Mouse (Mus musculus): ENCODE measurements at regions not wholly inside any gene's neighbourhood (a gene's known extent, or its start where the extent isn't known, plus 50 kb on each side); places are given as distances from the start of the nearest gene placed in this dataset.

DNA sequence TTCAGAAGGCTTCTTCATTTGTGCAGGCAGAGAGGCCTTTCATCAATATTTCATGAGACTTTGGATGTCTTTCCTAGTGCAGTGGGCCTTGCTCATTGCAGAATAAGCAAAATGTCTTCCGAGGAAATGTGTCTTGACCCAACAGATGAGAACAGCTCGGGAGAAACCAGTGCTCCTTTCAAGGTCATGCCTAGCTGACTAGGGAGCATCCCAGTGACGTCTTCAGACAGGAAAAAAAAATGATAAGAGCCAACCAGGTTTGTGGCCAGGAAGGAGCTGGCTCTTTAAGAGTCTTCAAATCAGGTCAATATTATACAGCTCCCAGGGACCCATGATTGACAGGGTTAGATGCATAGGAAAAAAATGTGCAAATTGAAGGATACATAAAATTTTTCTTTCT, 224.9 kb upstream of the Sox11 start:
- no peak for TF ChIP-seq POLR2A (IDR thresholded peaks at IDR 0.05; ENCODE audit: borderline replicate concordance, extremely low read depth, insufficient read depth, insufficient read length)
- H3K4me2 ChIP-seq (replicated peaks; ENCODE audit: low read depth, low read length, severe bottlenecking) = no peak overlapping the region
- H3K27me3 ChIP-seq (ENCODE audit: control insufficient read depth, insufficient read depth, low read length) = no peaks in the 10 kb centered on the region
- WGBS = 83% methylated on average over 3 of the region's 3 CpGs
- H3K9ac ChIP-seq (ENCODE audit: low read depth, low read length, severe bottlenecking) = no peak overlapping the region
- no peak for ATAC-seq (ENCODE audit: low FRiP score, low read depth)
- no peak overlapping the region for H3K4me3 ChIP-seq (replicated peaks; ENCODE audit: low read length)
- no peaks in the 10 kb centered on the region for H3K9me3 ChIP-seq (ENCODE audit: control insufficient read depth, low read length)
- no peak overlapping the region for H3K27ac ChIP-seq (replicated peaks; ENCODE audit: low read depth, low read length)
- DNase-seq (ENCODE audit: low spot score) = no peak
- H3K4me1 ChIP-seq (ENCODE audit: control insufficient read depth, insufficient read depth, low read length) = peaks cover 18% of the 10 kb centered on the region
- H3K36me3 ChIP-seq (ENCODE audit: control insufficient read depth, insufficient read depth, low read length) = no peaks in the 10 kb centered on the region

DNA sequence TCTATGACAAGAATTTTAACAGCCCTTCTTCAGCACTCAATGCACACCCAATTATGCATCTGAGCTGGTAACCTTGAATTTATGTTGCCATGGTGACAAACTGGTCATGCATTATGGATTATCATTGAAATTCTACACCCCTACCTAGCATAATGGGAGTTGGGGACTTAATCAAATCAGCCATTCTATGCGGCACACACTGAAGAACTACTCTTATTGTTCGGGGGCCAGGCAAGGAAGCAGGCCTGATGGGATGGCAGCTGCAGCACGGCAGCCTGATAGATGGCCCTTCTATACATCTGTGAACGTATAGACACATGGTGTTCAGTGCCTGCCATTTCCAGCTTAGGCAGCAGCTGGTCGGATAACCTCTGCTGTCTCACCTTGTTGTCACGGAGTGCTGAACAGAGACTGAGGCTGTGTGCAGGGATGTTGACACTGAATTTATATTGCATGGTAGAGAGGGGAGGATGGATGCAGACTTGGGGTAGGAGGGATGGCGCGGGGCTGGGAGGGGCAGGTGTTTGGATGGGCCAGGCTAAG, 223.7 kb upstream of the Sox11 start:
- Histone ChIP-seq H3K4me2 (replicated peaks; ENCODE audit: low read depth, low read length, severe bottlenecking) (no peak overlapping the region), H3K27ac (replicated peaks; ENCODE audit: low read depth, low read length) (no peak overlapping the region), H3K9ac (ENCODE audit: low read depth, low read length, severe bottlenecking) (no peak overlapping the region), H3K9me3 (ENCODE audit: control insufficient read depth, low read length) (no peaks in the 10 kb centered on the region), H3K4me1 (ENCODE audit: control insufficient read depth, insufficient read depth, low read length) (peaks cover 18% of the 10 kb centered on the region), H3K36me3 (ENCODE audit: control insufficient read depth, insufficient read depth, low read length) (no peaks in the 10 kb centered on the region), H3K4me3 (replicated peaks; ENCODE audit: low read length) (no peak overlapping the region), H3K27me3 (ENCODE audit: control insufficient read depth, insufficient read depth, low read length) (no peaks in the 10 kb centered on the region)
- TF ChIP-seq POLR2A (IDR thresholded peaks at IDR 0.05; ENCODE audit: borderline replicate concordance, extremely low read depth, insufficient read depth, insufficient read length) = no peak
- ATAC-seq (ENCODE audit: low FRiP score, low read depth) (no peak), DNase-seq (ENCODE audit: low spot score) (no peak)
- 50% methylated on average over 8 of the region's 8 CpGs for WGBS

DNA sequence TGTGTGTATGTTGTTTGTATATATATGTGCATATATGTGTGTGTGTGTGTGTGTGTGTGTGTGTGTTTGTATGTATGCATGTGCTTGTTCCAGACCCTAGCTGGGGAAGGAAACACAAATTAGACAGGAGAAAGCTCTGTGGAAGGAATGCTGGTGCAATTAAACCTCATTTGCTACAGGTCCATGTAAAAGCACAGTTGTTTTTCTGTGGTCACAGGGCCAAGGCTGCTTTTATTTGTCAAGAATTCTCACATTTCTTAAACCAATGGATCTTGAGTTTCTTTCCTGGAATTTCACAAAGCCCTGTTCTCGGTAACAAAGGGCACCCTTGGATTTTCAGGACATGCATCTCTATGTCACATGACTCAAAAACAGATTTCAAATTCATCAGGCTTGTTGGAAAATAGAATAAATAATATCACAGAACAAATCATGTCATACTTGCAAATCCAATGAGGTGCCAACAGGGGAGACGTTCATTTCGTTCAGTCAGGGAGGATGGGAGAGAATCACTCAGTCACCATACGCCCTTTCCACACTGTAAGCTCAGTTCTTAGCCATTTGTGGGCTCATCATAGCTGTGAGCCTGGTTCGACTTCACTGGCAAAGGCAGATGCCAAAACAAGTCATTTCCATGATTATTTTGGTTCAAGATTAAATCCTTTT, 222.4 kb upstream of the Sox11 start:
- TF ChIP-seq POLR2A (IDR thresholded peaks at IDR 0.05; ENCODE audit: borderline replicate concordance, extremely low read depth, insufficient read depth, insufficient read length) = no peak
- no peak overlapping the region for H3K4me2 ChIP-seq (replicated peaks; ENCODE audit: low read depth, low read length, severe bottlenecking)
- no peak overlapping the region for H3K9ac ChIP-seq (ENCODE audit: low read depth, low read length, severe bottlenecking)
- ATAC-seq (ENCODE audit: low FRiP score, low read depth) = no peak
- H3K4me1 ChIP-seq (ENCODE audit: control insufficient read depth, insufficient read depth, low read length) = peaks cover 18% of the 10 kb centered on the region
- H3K27ac ChIP-seq (replicated peaks; ENCODE audit: low read depth, low read length) = no peak overlapping the region
- H3K27me3 ChIP-seq (ENCODE audit: control insufficient read depth, insufficient read depth, low read length) = no peaks in the 10 kb centered on the region
- DNase-seq (ENCODE audit: low spot score) = no peak
- no peaks in the 10 kb centered on the region for H3K9me3 ChIP-seq (ENCODE audit: control insufficient read depth, low read length)
- WGBS = 46% methylated on average over 5 of the region's 5 CpGs
- no peaks in the 10 kb centered on the region for H3K36me3 ChIP-seq (ENCODE audit: control insufficient read depth, insufficient read depth, low read length)
- H3K4me3 ChIP-seq (replicated peaks; ENCODE audit: low read length) = no peak overlapping the region

- DNase-seq (ENCODE audit: low spot score) = peak; percentile 18
- Histone ChIP-seq H3K9me3 (ENCODE audit: control insufficient read depth, low read length) (no peaks in the 10 kb centered on the region), H3K4me3 (replicated peaks; ENCODE audit: low read length) (no peak overlapping the region), H3K27me3 (ENCODE audit: control insufficient read depth, insufficient read depth, low read length) (no peaks in the 10 kb centered on the region), H3K4me2 (replicated peaks; ENCODE audit: low read depth, low read length, severe bottlenecking) (no peak overlapping the region), H3K4me1 (ENCODE audit: control insufficient read depth, insufficient read depth, low read length) (peaks cover 18% of the 10 kb centered on the region), H3K27ac (replicated peaks; ENCODE audit: low read depth, low read length) (no peak overlapping the region), H3K36me3 (ENCODE audit: control insufficient read depth, insufficient read depth, low read length) (no peaks in the 10 kb centered on the region), H3K9ac (ENCODE audit: low read depth, low read length, severe bottlenecking) (no peak overlapping the region)
- TF ChIP-seq POLR2A (IDR thresholded peaks at IDR 0.05; ENCODE audit: borderline replicate concordance, extremely low read depth, insufficient read depth, insufficient read length) = no peak
- peak; percentile 50 for ATAC-seq (ENCODE audit: low FRiP score, low read depth)
- WGBS = 9% methylated on average over 3 of the region's 3 CpGs
These were observed 221.5 kb upstream of the Sox11 start for GRCm38 (mm10) chr12:27563900-27564299.

DNA sequence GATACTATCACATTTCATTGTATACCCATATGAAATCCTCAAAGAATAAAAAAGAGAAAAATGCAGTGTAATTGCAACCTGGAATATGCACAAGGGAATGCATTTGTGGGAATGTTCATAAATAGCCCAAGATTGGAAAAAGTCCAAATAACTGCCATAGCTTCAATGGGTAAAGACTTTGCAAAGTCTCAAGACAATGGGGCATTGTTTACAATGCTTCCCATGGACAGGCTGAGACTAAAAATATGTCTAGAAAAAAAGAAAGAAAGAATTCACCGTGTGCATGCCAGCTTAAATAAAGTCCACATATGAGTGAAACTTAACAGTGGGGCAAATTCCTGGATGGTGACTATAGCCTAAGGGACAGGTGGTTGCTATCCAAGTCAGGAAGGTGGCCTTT, 210.4 kb upstream of the Sox11 start:
- no peaks in the 10 kb centered on the region for H3K36me3 ChIP-seq (ENCODE audit: control insufficient read depth, insufficient read depth, low read length)
- no peak overlapping the region for H3K4me3 ChIP-seq (replicated peaks; ENCODE audit: low read length)
- no peaks in the 10 kb centered on the region for H3K4me1 ChIP-seq (ENCODE audit: control insufficient read depth, insufficient read depth, low read length)
- 29% methylated on average over 1 of the region's 1 CpGs for WGBS
- H3K27me3 ChIP-seq (ENCODE audit: control insufficient read depth, insufficient read depth, low read length) = no peaks in the 10 kb centered on the region
- H3K9me3 ChIP-seq (ENCODE audit: control insufficient read depth, low read length) = no peaks in the 10 kb centered on the region
- DNase-seq (ENCODE audit: low spot score) = peak; percentile 21
- no peak overlapping the region for H3K9ac ChIP-seq (ENCODE audit: low read depth, low read length, severe bottlenecking)
- no peak overlapping the region for H3K27ac ChIP-seq (replicated peaks; ENCODE audit: low read depth, low read length)
- no peak overlapping the region for H3K4me2 ChIP-seq (replicated peaks; ENCODE audit: low read depth, low read length, severe bottlenecking)
- ATAC-seq (ENCODE audit: low FRiP score, low read depth) = no peak
- TF ChIP-seq POLR2A (IDR thresholded peaks at IDR 0.05; ENCODE audit: borderline replicate concordance, extremely low read depth, insufficient read depth, insufficient read length) = no peak

All from limb, embryonic 14.5 days (tissue).